Mouse (Mus musculus) spleen, embryonic (tissue): ENCODE data around the gene Dock8.
"Not testable (repeated sequence)": the region's sequence is repeated elsewhere in the genome, so short reads cannot be mapped to it uniquely, and the experiment has no call there.

Experiments used
- CTCF ChIA-PET: fragments of 350-600 bp; sonication (Branson Sonifier 250); formaldehyde crosslinking; loops from one replicate; lab custom pipeline; 2022; lab: Charles Lee

The Dock8 gene

GRCm38 (mm10) chr19:24996815-24997704 is 2.3 kb upstream of the Dock8 start:
- CTCF ChIA-PET: no interaction called here

GRCm38 (mm10) chr19:24998561-24998960 is 773 bp upstream of the Dock8 start:
- CTCF ChIA-PET: interaction anchor here (0.6 to 1.0 kb wide), 2 partner anchors 17 to 38 kb away, joined by 3 read pairs; no protein-coding TSS in a partner anchor

DNA sequence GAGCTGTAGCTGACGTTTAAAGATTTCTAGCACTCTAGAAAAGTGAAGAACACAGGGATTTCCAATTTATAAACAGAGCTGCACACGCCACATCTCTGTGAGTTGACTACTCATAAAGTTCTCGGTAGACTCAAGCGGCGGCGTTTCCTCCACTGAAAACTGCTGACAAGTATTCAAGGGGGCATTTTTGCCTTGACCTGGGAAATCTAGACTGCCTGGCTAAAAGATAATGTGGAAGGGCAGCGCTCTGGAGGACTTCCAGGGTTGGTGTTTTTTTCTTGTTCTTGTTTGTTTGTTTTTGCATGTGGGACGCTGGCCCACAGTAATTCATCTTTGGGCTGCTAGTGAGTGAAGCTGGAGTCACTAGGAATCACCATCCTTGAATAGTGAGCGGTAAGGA is 819 bp downstream of the Dock8 start:
- CTCF ChIA-PET: interaction anchor here (0.5 kb wide), 1 partner anchor 150 kb away, joined by 5 read pairs; no protein-coding TSS in a partner anchor

DNA sequence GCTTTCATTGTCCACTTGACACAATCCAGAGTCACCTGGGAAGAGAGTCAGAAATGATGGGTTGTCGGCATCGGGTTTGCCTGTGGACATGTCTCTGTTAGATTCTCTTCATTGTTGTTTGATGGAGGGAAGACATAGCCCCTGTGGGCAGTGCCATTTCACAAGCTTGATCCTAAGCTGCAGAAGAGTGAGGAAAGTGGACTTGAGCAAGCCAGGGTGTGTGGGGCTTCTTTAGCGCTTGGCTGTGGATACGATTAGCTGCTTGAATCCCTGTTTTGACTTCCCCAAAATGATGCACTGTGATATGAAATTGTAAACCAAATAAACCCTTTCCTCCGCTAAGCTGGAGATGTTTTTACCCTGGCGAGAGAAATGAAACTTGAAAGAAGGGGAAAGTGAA is 2.7 kb downstream of the Dock8 start:
- CTCF ChIA-PET: no interaction called here

DNA sequence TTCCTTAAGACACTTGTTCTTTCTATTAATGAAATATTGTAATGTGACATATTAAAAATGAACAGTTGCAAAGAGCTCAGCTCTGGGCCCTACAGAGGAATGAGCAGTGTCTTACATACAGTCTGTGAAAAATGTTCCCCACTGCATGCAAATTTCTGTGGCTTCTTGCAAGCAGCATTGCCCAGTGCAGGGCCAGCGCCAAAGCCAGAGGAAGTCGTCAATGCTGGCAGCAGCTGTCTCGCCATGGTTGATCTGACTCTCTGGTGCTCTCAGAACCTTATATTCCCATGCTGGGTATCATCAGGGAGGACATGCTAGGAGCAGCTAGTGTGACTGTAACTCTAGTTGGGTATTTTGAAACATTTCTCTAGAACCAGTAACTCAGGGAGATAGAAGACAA is 3.5 kb downstream of the Dock8 start:
- CTCF ChIA-PET: interaction anchor here (1.1 kb wide), 1 partner anchor 11 kb away, joined by 3 read pairs; no protein-coding TSS in a partner anchor

- CTCF ChIA-PET: interaction anchor here (1.1 kb wide), 1 partner anchor 10 kb away, joined by 3 read pairs; no protein-coding TSS in a partner anchor
Measured at GRCm38 (mm10) chr19:25003810-25004209, 4.5 kb downstream of the Dock8 start.

DNA sequence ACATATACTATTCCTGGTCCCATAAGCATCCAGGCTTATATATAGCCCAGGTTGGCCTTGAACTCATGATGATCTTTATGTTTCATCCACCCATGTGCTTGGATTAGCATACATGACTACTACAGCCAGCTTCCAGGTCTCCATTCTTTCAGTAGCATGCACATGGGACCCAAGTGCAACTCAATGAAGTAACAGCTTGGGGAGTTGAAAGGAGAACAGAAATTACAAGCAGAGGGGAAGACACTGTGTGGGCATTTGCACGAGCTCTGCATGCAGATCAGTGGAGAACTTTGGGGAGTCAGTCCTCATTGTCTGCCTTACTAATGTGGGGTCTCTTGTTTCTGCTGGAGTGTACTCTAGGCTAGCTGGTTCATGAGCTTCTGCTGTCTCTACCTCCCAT is 7.4 kb downstream of the Dock8 start:
- CTCF ChIA-PET: no interaction called here

DNA sequence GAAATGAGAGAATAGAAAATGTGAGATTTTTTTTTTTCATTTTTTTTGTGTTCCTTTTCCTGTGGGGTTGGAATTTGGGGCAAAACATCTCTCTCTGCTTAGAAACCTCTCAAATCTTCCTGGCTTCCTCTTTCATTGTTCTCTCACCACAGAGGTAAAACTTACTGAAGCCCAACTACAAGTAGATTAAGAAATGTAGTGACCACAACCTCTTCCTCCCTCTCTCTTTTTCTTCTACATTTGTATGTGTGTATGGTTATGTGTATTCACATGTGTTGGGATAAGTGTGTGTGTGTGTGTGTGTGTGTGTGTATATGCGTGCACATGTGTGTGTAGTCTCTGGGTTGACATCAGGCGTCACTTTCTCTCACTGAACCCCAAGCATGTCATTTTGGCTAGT is 9.2 kb downstream of the Dock8 start:
- CTCF ChIA-PET: no interaction called here

- CTCF ChIA-PET: no interaction called here
Measured at GRCm38 (mm10) chr19:25022766-25023165, 23.4 kb downstream of the Dock8 start.

DNA sequence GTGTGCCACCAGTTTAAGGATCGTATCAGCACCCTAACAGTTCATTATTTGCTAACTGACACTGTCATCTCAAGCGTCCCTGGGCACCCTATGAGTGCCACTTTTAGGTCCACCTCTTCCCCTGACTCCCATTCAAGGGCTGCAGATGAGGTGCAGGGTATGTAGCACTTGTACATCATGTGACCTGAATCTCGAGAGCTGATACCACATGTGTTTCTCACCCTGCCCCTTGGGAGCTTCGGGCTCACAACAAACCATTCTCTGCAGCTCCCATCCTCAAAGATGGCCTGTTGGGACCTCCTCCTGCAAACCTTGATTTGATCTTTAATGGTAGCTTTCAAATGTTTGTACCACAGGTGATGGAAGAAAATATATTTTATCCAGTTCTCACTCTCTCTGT is 32.4 kb downstream of the Dock8 start:
- CTCF ChIA-PET: no interaction called here

DNA sequence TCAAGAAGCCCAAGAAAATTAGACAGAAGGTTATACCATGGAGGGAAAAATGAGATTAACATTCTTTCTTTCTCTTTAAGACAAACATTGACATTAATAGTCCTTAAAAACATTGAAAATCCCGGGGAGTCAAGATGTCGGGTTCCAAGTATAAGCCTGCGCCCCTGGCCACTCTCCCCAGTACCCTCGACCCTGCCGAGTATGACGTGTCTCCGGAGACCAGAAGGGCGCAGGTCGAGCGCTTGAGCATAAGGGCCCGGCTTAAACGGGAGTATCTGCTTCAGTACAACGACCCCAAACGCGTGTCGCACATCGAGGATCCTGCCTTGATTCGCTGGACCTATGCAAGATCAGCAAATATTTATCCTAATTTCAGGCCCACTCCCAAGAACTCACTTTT is 33.7 kb downstream of the Dock8 start:
- CTCF ChIA-PET: not testable (repeated sequence)

GRCm38 (mm10) chr19:25035825-25036224 is 36.5 kb downstream of the Dock8 start:
- CTCF ChIA-PET: interaction anchor here (0.7 kb wide), 2 partner anchors 10 to 22 kb away, joined by 3 to 4 read pairs; no protein-coding TSS in a partner anchor

GRCm38 (mm10) chr19:25036784-25037183 is 37.5 kb downstream of the Dock8 start:
- CTCF ChIA-PET: no interaction called here

GRCm38 (mm10) chr19:25037249-25037648 is 37.9 kb downstream of the Dock8 start:
- CTCF ChIA-PET: no interaction called here

GRCm38 (mm10) chr19:25038293-25038692 is 39.0 kb downstream of the Dock8 start:
- CTCF ChIA-PET: no interaction called here

DNA sequence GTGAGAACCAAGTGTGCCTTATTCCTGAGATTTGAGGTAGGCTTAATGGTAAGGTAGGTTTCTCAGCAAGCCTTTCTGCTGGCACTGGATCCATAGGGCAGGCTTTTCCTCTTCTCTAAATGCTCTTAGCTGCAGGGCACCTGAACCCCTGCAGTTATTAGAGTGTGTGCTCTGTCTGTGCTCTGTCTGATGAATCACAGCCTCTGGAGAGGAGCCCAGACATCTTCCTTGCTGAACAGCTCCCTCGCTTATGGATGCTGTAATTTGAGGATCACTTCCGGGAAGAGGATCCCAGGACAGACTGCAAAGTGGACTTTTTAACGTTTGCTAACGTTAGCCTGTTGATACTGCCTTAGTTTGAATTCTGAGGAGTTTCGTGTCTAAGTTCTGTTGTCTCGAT is 41.9 kb downstream of the Dock8 start:
- CTCF ChIA-PET: no interaction called here

GRCm38 (mm10) chr19:25042973-25043372 is 43.6 kb downstream of the Dock8 start:
- CTCF ChIA-PET: no interaction called here

DNA sequence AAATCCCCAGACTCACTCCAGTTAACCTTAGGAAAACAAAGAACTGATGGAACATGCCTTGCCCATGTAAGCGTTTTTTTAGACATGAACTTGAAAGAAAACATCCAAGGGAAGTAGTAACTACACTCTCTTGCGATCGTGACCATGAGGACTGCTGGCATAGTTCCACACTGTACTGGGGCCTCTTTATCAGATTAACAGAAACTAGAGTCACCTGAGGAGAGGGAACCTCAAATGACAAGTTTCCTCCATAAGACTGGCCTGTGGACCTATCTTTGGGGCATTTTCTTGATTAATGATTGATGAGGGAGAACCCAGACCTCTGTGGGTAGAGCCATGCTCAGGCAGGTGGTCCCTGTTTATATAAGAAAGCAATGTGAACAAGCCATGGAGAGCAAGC is 44.7 kb downstream of the Dock8 start:
- CTCF ChIA-PET: interaction anchor here (0.7 kb wide), 1 partner anchor 9 kb away, joined by 9 read pairs; no protein-coding TSS in a partner anchor

DNA sequence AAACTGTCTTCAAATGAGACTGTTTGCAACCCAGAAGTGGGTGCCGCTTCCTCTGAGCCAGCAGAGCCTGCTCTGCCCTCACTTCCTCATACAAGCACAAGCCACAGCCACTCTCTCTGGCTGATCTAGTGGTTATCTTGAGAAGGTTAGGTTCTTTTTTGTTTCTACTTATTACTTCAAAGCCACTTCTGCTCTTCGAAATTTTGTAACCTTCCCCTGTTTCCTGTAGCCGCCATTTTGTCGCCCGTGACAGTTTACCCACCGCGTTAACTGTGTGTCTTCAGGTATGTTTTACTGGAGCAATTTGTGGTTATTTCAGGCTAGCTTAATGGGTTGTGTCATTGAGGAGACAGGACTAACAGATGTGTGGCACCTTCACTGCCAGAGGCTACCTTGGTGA is 53.0 kb downstream of the Dock8 start:
- CTCF ChIA-PET: interaction anchor here (0.6 kb wide), 1 partner anchor 9 kb away, joined by 3 read pairs; no protein-coding TSS in a partner anchor

DNA sequence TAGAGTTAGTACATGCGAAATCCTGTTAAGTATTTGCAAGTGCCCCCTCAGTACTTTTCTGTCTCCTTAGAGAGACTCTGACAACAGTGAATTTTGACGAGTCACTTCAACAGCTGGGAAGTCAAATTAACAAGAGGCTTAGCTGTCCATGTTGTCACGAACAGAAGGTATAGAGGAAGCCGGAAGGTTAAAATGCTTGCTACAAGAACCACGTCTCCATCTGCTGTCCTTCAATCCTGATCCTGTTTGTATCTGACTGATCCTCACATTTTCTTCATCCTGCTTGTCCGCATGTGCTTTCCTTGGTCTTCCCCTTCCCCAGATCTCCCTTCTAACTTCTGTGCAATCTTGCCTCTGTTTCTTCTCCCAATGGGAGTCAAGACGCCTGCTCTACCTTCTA is 53.8 kb downstream of the Dock8 start:
- CTCF ChIA-PET: no interaction called here

GRCm38 (mm10) chr19:25055025-25055424 is 55.7 kb downstream of the Dock8 start:
- CTCF ChIA-PET: no interaction called here

DNA sequence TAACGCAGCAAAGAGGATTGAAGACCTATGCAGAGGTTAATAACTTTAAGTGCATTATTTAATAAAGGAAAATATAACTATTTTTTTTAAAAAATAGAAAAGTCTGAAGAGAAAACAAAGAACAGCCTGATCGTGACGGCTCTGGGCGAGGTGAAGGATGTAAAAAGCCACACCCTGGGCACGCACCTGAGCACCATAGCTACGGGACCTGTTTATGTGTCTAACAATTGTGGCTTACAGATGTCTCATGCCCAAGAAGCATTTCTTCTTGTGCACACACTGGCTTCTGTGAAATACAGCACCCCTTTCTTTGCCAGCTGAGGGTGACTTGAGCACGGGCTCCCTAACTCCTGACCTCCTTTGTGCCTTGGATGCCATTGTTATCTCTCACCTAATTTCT is 56.2 kb downstream of the Dock8 start:
- CTCF ChIA-PET: no interaction called here

GRCm38 (mm10) chr19:25056224-25056623 is 56.9 kb downstream of the Dock8 start:
- CTCF ChIA-PET: no interaction called here
